Mouse (Mus musculus) bone marrow, adult 2 months (tissue): ENCODE measurements around the gene Nf1.

Source experiments
- CTCF ChIP-seq: fragments of 200-500 bp; IDR thresholded peaks from 2 replicates; pipeline ENCODE4 v1.5.1; 2011; ENCODE audit warnings: low read length, control low read depth; ENCODE audit not compliant: control insufficient read depth, insufficient read depth
- POLR2A ChIP-seq: fragments of 200-500 bp; IDR thresholded peaks from 2 replicates; pipeline ENCODE4 v1.6.1; 2011; ENCODE audit warnings: low read depth, mild to moderate bottlenecking, control low read depth, low read length, borderline replicate concordance; ENCODE audit not compliant: control insufficient read depth

GRCm38 (mm10) chr11:79319807-79320206 is 19.7 kb upstream of the Nf1 start:
- TF ChIP-seq CTCF (no peak), POLR2A (no peak)
